Mouse (Mus musculus) hindbrain, embryonic 15.5 days (tissue): ENCODE data around the gene Dao. TPM values are rescaled to one million over a fixed set of nuclear protein-coding genes. Genes with fewer than 3 reads are reported as not detected.
A peak's percentile ranks its signal among the peaks of the same experiment; 100 is the strongest.

Experiments used
- ATAC-seq: fragments of 200-750 bp; cut with Nextera tagmentation; 2 replicates; pipeline ENCODE4 v1.8.0; 2017; ENCODE audit warnings: low read depth, moderate number of reproducible peaks, moderate TSS enrichment; ENCODE audit not compliant: low FRiP score
- H3K27ac ChIP-seq: fragments of 300-500 bp; sonication (generic); replicated peaks from 2 replicates; pipeline ENCODE4 v1.5.1; 2015; ENCODE audit warnings: mild to moderate bottlenecking, inconsistent platforms
- H3K27me3 ChIP-seq: fragments of 300-500 bp; sonication (generic); 2 replicates; pipeline ENCODE4 v1.6.1; 2015; ENCODE audit warnings: control low read depth, inconsistent platforms
- H3K36me3 ChIP-seq: fragments of 300-500 bp; sonication (generic); 2 replicates; pipeline ENCODE4 v1.6.1; 2015; ENCODE audit warnings: control low read depth, inconsistent platforms
- H3K4me1 ChIP-seq: fragments of 300-500 bp; sonication (generic); replicated peaks from 2 replicates; pipeline ENCODE4 v1.6.1; 2015; ENCODE audit warnings: control low read depth, inconsistent platforms
- H3K4me2 ChIP-seq: fragments of 300-500 bp; sonication (generic); 2 replicates; pipeline ENCODE4 v1.6.1; 2015; ENCODE audit warnings: moderate library complexity, mild to moderate bottlenecking, inconsistent platforms
- H3K4me3 ChIP-seq: fragments of 300-500 bp; sonication (generic); 2 replicates; pipeline ENCODE4 v1.5.1; 2015; ENCODE audit warnings: mild to moderate bottlenecking, inconsistent platforms
- H3K9ac ChIP-seq: fragments of 300-500 bp; sonication (generic); 2 replicates; pipeline ENCODE4 v1.6.1; 2015; ENCODE audit warnings: inconsistent platforms
- H3K9me3 ChIP-seq: fragments of 300-500 bp; sonication (generic); 2 replicates; pipeline ENCODE4 v1.6.1; 2016; ENCODE audit warnings: control low read depth, inconsistent platforms
- WGBS: fragments of 180-500 bp; shearing (Covaris S2); methylation state at CpG from one replicate; pipeline ENCODE4 v1.1.7; 2015; 5-methylcytosine and 5-hydroxymethylcytosine counted together
- polyA plus RNA-seq: library from polyadenylated mRNA; unstranded; fragments of >200 nt; fragmentation: Nextera tagmentation; extraction: Ambion mirVana; gene quantifications from 2 replicates; pipeline ENCODE4 v1.2.1, GENCODE M21; 2015

The Dao gene
- polyA plus RNA-seq, 1 experiment from 2014 or later, result 0.09 TPM

DNA sequence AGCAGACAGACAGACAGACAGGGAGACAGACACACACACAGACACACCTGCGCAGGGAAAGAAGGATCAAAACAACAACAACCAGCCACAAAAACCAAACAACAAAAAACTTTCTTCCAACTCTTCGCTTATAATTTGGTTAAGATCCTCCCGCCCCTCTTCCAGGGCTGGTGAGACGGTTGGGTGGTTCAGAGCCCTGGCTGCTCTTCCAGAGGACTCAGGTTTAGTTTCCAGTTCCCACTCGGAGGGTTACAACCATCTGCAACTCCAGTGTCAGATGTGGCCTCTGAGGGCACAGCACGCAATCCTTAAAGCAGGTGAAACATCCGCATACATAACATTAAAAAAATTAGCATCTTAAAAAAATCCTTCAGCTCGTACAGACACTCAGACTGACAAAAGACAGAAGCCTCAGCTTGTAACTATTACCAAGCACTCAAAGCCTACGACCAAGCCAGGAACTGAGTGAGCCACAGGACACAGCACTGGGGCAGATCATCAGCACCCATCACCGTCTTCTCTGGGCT is 32.0 kb upstream of the Dao start:
- no peak overlapping the region for H3K4me3 ChIP-seq
- H3K4me1 ChIP-seq, result peaks cover 36% of the 10 kb centered on the region
- H3K27me3 ChIP-seq, result no peaks in the 10 kb centered on the region
- H3K9ac ChIP-seq, result no peak overlapping the region
- H3K27ac ChIP-seq, result no peak overlapping the region
- H3K9me3 ChIP-seq, result no peaks in the 10 kb centered on the region
- 85% methylated on average over 10 of the region's 10 CpGs for WGBS
- ATAC-seq, result no peak
- H3K36me3 ChIP-seq, result peaks cover 20% of the 10 kb centered on the region
- no peak overlapping the region for H3K4me2 ChIP-seq

- Histone ChIP-seq H3K9ac (no peak overlapping the region), H3K36me3 (peaks cover 9% of the 10 kb centered on the region), H3K4me2 (peak overlapping the region; percentile 30), H3K4me3 (no peak overlapping the region), H3K4me1 (peaks cover 36% of the 10 kb centered on the region), H3K27ac (no peak overlapping the region; the same call in 1 of the 2 replicates), H3K27me3 (no peaks in the 10 kb centered on the region), H3K9me3 (no peaks in the 10 kb centered on the region)
- WGBS, result 17% methylated on average over 18 of the region's 18 CpGs
- no peak for ATAC-seq
These were observed 30.7 kb upstream of the Dao start for GRCm38 (mm10) chr5:113972589-113973515.

DNA sequence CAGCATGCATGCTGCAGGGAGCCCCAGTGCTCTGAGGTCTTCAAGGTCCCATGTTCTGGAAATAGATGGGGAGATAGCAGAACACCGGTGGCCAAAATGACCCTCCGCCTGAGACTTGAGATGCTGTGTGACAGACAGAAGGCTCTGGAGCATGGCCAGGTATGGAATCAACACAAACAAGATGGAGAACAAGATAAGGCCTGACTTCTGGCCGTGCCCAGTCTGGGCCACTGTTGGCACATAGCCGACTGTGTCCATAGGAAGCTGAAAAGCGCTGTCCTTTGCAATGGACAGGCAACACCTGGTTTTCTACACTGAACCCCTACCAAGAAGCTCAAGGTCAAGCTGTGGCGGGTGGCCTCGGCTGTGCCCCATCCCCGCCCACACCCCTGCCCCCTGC is 29.7 kb upstream of the Dao start:
- Histone ChIP-seq H3K27ac (no peak overlapping the region), H3K9me3 (no peaks in the 10 kb centered on the region), H3K4me1 (peaks cover 36% of the 10 kb centered on the region), H3K9ac (no peak overlapping the region), H3K4me3 (no peak overlapping the region), H3K27me3 (no peaks in the 10 kb centered on the region), H3K36me3 (peaks cover 7% of the 10 kb centered on the region), H3K4me2 (no peak overlapping the region)
- ATAC-seq, result no peak
- WGBS, result 91% methylated on average over 8 of the region's 8 CpGs

- Histone ChIP-seq H3K27me3 (no peaks in the 10 kb centered on the region), H3K9ac (0 out of 2 replicates have a peak overlapping the region, but pooled peaks have one; percentile 5), H3K4me1 (peaks cover 36% of the 10 kb centered on the region), H3K9me3 (no peaks in the 10 kb centered on the region), H3K36me3 (peaks cover 2% of the 10 kb centered on the region; the same call in 1 of the 2 replicates), H3K4me2 (no peak overlapping the region), H3K27ac (no peak overlapping the region), H3K4me3 (no peak overlapping the region)
- ATAC-seq, result no peak
- 51% methylated on average over 15 of the region's 15 CpGs for WGBS
These were observed 28.9 kb upstream of the Dao start for GRCm38 (mm10) chr5:113974576-113974975.

DNA sequence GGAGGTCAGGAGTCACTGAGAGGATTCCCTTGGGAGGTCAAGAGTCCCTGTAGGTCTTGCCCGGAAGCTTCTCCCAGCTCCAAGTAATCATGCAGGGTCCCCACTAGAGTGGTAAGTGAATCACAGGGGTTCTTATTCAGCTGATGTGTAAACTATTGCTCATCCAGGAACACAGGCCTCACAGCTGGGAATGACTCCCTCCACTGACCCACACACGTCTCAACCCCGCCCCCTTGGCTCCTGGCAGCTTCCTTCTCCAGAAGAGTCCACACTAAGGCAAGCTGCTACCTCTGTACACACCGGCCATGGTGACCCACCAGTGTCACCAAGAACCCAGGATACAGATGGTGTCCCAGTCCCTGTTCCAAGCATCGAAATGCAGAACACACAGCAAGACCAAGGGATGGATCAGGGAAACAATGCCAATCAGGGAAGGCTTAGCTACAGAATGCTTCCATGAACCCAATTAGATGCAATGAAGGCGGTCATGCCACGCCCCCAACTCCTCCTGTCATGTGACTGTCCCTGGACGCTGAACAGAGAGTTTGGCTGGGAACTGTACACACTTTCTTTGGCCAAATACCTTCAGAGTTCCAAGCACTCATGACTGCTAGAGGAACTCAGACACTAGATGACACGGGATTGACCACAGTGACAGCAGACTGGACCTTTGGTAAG is 27.8 kb upstream of the Dao start:
- H3K27me3 ChIP-seq, result no peaks in the 10 kb centered on the region
- 64% methylated on average over 9 of the region's 9 CpGs for WGBS
- no peaks in the 10 kb centered on the region for H3K36me3 ChIP-seq
- peaks cover 36% of the 10 kb centered on the region for H3K4me1 ChIP-seq
- no peak overlapping the region for H3K27ac ChIP-seq
- no peak overlapping the region for H3K4me3 ChIP-seq
- no peak overlapping the region for H3K4me2 ChIP-seq
- H3K9ac ChIP-seq, result 0 out of 2 replicates have a peak overlapping the region, but pooled peaks have one; percentile 5
- no peaks in the 10 kb centered on the region for H3K9me3 ChIP-seq
- no peak for ATAC-seq

- Histone ChIP-seq H3K9ac (no peak overlapping the region), H3K4me1 (peaks cover 36% of the 10 kb centered on the region), H3K4me3 (no peak overlapping the region), H3K9me3 (no peaks in the 10 kb centered on the region), H3K27me3 (no peaks in the 10 kb centered on the region), H3K36me3 (no peaks in the 10 kb centered on the region), H3K27ac (no peak overlapping the region), H3K4me2 (no peak overlapping the region)
- 85% methylated on average over 8 of the region's 8 CpGs for WGBS
- no peak for ATAC-seq
These were observed 26.9 kb upstream of the Dao start for GRCm38 (mm10) chr5:113976597-113976996.

- H3K4me3 ChIP-seq, result no peak overlapping the region
- H3K27ac ChIP-seq, result no peak overlapping the region
- no peak overlapping the region for H3K9ac ChIP-seq
- 81% methylated on average over 8 of the region's 8 CpGs for WGBS
- no peaks in the 10 kb centered on the region for H3K9me3 ChIP-seq
- ATAC-seq, result no peak
- no peak overlapping the region for H3K4me2 ChIP-seq
- peaks cover 34% of the 10 kb centered on the region for H3K4me1 ChIP-seq
- H3K36me3 ChIP-seq, result no peaks in the 10 kb centered on the region
- no peaks in the 10 kb centered on the region for H3K27me3 ChIP-seq
These were observed 26.2 kb upstream of the Dao start for GRCm38 (mm10) chr5:113977309-113977708.

DNA sequence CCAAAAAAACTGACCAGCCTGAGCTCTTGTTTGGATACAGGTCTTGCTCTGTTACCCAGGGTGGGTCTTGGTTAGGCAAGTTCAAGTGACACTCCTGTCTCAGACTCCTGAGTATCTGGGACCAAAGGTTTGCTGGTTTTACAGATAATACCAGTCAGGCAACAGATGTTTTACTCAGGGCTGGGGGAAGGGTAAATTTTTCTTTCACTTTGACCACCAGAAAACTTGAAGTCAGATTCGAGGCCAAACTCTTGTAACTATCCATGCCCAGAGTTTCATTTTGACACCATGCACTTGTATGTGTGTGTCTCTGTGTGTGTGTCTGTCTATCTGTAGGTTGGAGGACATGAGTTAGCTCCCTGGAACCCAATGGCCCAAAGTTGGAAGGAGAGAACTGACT is 23.0 kb upstream of the Dao start:
- Histone ChIP-seq H3K27me3 (no peaks in the 10 kb centered on the region), H3K4me3 (no peak overlapping the region), H3K36me3 (no peaks in the 10 kb centered on the region), H3K9me3 (no peaks in the 10 kb centered on the region), H3K27ac (no peak overlapping the region), H3K4me1 (peaks cover 10% of the 10 kb centered on the region), H3K4me2 (no peak overlapping the region), H3K9ac (no peak overlapping the region)
- no peak for ATAC-seq
- 93% methylated on average over 1 of the region's 1 CpGs for WGBS

GRCm38 (mm10) chr5:113981171-113981570 is 22.3 kb upstream of the Dao start:
- no peaks in the 10 kb centered on the region for H3K36me3 ChIP-seq
- no peak overlapping the region for H3K4me3 ChIP-seq
- no peak for ATAC-seq
- H3K9me3 ChIP-seq, result no peaks in the 10 kb centered on the region
- 91% methylated on average over 6 of the region's 6 CpGs for WGBS
- peaks cover 6% of the 10 kb centered on the region for H3K4me1 ChIP-seq
- H3K27ac ChIP-seq, result no peak overlapping the region
- no peak overlapping the region for H3K9ac ChIP-seq
- no peaks in the 10 kb centered on the region for H3K27me3 ChIP-seq
- no peak overlapping the region for H3K4me2 ChIP-seq

GRCm38 (mm10) chr5:113981843-113982242 is 21.7 kb upstream of the Dao start:
- H3K4me1 ChIP-seq, result peaks cover 12% of the 10 kb centered on the region
- no peak for ATAC-seq
- no peak overlapping the region for H3K4me2 ChIP-seq
- no peak overlapping the region for H3K27ac ChIP-seq
- no peak overlapping the region for H3K9ac ChIP-seq
- no peaks in the 10 kb centered on the region for H3K27me3 ChIP-seq
- no peaks in the 10 kb centered on the region for H3K36me3 ChIP-seq
- H3K9me3 ChIP-seq, result no peaks in the 10 kb centered on the region
- 80% methylated on average over 8 of the region's 8 CpGs for WGBS
- no peak overlapping the region for H3K4me3 ChIP-seq

GRCm38 (mm10) chr5:113983541-113983940 is 20.0 kb upstream of the Dao start:
- Histone ChIP-seq H3K27me3 (no peaks in the 10 kb centered on the region), H3K4me3 (no peak overlapping the region), H3K4me1 (peaks cover 12% of the 10 kb centered on the region), H3K4me2 (no peak overlapping the region), H3K27ac (no peak overlapping the region), H3K9me3 (no peaks in the 10 kb centered on the region), H3K36me3 (no peaks in the 10 kb centered on the region), H3K9ac (no peak overlapping the region)
- WGBS, result 70% methylated on average over 6 of the region's 6 CpGs
- no peak for ATAC-seq
